Mouse (Mus musculus) heart, embryonic 15.5 days (tissue): ENCODE measurements around the gene Fam198b. TPM values are rescaled to one million over a fixed set of nuclear protein-coding genes. Genes with fewer than 3 reads are reported as not detected.

ENCODE experiments used
- ATAC-seq: fragments of 200-750 bp; cut with Nextera tagmentation; replicated peaks from 2 replicates; pipeline ENCODE4 v1.8.0; 2017; ENCODE audit warnings: low read depth, moderate TSS enrichment; ENCODE audit not compliant: insufficient number of reproducible peaks, insufficient read depth, low FRiP score
- H3K27ac ChIP-seq: fragments of 300-500 bp; sonication (generic); 2 replicates; pipeline ENCODE4 v1.5.1; 2015; ENCODE audit warnings: mild to moderate bottlenecking, inconsistent platforms
- H3K27me3 ChIP-seq: fragments of 300-500 bp; sonication (generic); 2 replicates; pipeline ENCODE4 v1.6.1; 2015; ENCODE audit warnings: inconsistent platforms
- H3K36me3 ChIP-seq: fragments of 300-500 bp; sonication (generic); 2 replicates; pipeline ENCODE4 v1.6.1; 2015; ENCODE audit warnings: mild to moderate bottlenecking, inconsistent platforms
- H3K4me1 ChIP-seq: fragments of 300-500 bp; sonication (generic); replicated peaks from 2 replicates; pipeline ENCODE4 v1.6.1; 2015; ENCODE audit warnings: inconsistent platforms
- H3K4me2 ChIP-seq: fragments of 300-500 bp; sonication (generic); 2 replicates; pipeline ENCODE4 v1.6.1; 2015; ENCODE audit warnings: inconsistent platforms, mild to moderate bottlenecking, moderate library complexity
- H3K4me3 ChIP-seq: fragments of 300-500 bp; sonication (generic); 2 replicates; pipeline ENCODE4 v1.5.1; 2015; ENCODE audit warnings: mild to moderate bottlenecking, inconsistent platforms
- H3K9ac ChIP-seq: fragments of 300-500 bp; sonication (generic); 2 replicates; pipeline ENCODE4 v1.6.1; 2015; ENCODE audit warnings: mild to moderate bottlenecking, inconsistent platforms
- H3K9me3 ChIP-seq: fragments of 300-500 bp; sonication (generic); replicated peaks from 2 replicates; pipeline ENCODE4 v1.6.1; 2016; ENCODE audit warnings: inconsistent platforms
- WGBS: fragments of 180-500 bp; shearing (Covaris S2); methylation state at CpG from one replicate; pipeline ENCODE4 v1.1.7; 2015; ENCODE audit warnings: mixed read lengths; 5-methylcytosine and 5-hydroxymethylcytosine counted together
- polyA plus RNA-seq: library from polyadenylated mRNA; unstranded; fragments of >200 nt; fragmentation: Nextera tagmentation; extraction: Ambion mirVana; gene quantifications from 2 replicates; pipeline ENCODE4 v1.2.1, GENCODE M21; 2015

The Fam198b gene
- polyA plus RNA-seq, 1 experiment from 2014 or later, result 64.5 TPM

DNA sequence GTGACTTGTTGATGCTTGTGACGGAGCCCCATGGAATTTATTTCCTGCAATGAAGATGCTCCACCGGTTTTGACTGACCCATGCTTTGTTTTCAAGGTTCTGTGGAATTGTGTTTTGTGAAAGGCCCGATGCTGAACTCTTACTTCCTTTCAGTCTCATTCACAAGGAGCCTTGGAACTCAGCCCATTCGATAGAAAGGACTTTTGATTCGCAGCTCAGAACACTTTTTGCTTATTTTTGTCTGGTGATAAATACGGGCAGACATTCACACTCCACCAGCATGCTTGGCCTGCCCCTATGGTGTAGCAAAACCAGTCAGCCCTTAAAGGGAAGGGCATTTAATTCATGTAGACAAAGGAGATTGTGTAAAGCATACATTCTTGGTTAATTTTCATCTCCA, 19.5 kb downstream of the Fam198b start:
- H3K9me3 ChIP-seq, result no peaks in the 10 kb centered on the region
- H3K4me1 ChIP-seq, result peaks cover 55% of the 10 kb centered on the region
- peaks cover 4% of the 10 kb centered on the region for H3K36me3 ChIP-seq
- no peak for ATAC-seq
- H3K9ac ChIP-seq, result no peak overlapping the region
- 39% methylated on average over 6 of the region's 6 CpGs for WGBS
- no peak overlapping the region for H3K4me2 ChIP-seq
- H3K27me3 ChIP-seq, result no peaks in the 10 kb centered on the region
- H3K4me3 ChIP-seq, result no peak overlapping the region
- H3K27ac ChIP-seq, result peak overlapping the region; percentile 68

DNA sequence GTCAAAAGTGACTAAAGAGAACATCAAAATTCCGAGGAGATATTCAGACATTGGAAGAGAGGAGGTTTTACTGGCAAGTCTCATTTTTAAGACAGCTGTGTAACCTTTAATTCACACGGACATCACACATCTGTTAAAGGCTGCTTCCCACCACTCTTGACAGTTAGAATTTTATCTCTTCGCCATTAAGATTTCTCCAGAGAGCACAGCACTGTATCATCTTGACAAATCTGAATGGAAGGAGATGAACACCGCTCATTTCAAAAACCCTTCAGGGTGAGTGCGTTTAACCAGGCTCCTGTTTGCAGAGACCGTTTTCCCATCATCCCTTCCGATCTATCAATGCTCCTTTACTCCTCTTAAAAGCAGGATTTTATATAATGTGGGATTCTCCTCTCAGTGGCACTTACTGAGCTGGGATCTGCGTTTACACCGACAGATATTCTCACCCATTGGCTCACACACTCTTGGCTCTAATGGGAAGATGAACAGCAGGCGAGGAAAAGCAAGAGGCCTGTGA, 20.0 kb downstream of the Fam198b start:
- H3K27me3 ChIP-seq, result no peaks in the 10 kb centered on the region
- 67% methylated on average over 10 of the region's 10 CpGs for WGBS
- H3K9ac ChIP-seq, result no peak overlapping the region
- H3K4me1 ChIP-seq, result peaks cover 55% of the 10 kb centered on the region
- no peak overlapping the region for H3K4me2 ChIP-seq
- ATAC-seq, result no peak
- peak overlapping the region; percentile 68 for H3K27ac ChIP-seq
- H3K36me3 ChIP-seq, result peaks cover 7% of the 10 kb centered on the region
- no peak overlapping the region for H3K4me3 ChIP-seq
- no peaks in the 10 kb centered on the region for H3K9me3 ChIP-seq

GRCm38 (mm10) chr3:79905397-79905796, 21.1 kb downstream of the Fam198b start:
- Histone ChIP-seq H3K9ac (no peak overlapping the region), H3K4me1 (peaks cover 49% of the 10 kb centered on the region), H3K9me3 (no peaks in the 10 kb centered on the region)

DNA sequence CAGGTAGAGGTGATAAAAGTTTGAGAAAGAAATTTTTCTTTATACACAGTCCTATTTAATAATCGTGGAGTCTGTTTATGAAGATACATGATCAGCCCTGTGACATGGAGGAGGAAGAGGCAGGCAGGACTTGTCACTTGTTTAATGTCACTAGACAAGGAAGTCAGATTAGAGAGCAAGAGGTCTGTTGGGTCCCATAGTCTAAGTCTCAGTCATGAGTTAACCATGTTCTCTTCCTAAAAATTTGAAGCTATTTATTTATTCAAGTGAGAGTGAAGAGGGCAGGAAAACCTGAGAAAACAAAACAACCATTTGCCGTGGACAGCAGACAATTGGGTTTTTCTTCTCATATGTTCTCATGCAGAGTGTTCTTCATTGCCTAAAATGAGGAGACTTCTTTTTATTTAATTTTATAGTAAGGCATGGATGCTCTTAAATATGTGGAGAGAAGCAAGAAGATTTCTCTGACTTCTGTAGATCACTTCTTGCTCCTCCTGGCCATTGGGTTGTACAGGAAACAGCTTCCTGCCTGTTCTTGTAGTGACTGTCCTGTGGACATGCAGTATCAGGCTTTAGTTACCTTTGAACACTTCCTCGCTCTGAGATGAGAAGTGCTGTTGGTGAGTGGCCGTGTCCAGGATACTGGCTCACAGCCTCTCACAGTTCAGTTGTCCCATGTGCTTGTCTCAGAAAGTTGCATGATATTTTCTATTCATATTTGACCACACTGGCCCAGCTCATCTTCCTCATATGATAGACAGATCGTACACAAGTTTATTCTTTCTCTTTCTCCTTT, 22.1 kb downstream of the Fam198b start:
- Histone ChIP-seq H3K4me1 (peaks cover 44% of the 10 kb centered on the region), H3K27me3 (no peaks in the 10 kb centered on the region), H3K27ac (peak overlapping the region; percentile 66), H3K4me3 (no peak overlapping the region), H3K9ac (no peak overlapping the region), H3K9me3 (no peaks in the 10 kb centered on the region), H3K4me2 (peak overlapping the region; percentile 8; the same call in 1 of the 2 replicates), H3K36me3 (peaks cover 14% of the 10 kb centered on the region)
- WGBS, result 59% methylated on average over 5 of the region's 5 CpGs
- ATAC-seq, result no peak; the same call in 1 of the 2 replicates

More at GRCm38 (mm10) chr3:79905397-79905796, 21.1 kb downstream of the Fam198b start:
- Histone ChIP-seq H3K27ac (no peak overlapping the region), H3K27me3 (no peaks in the 10 kb centered on the region), H3K36me3 (peaks cover 13% of the 10 kb centered on the region), H3K4me3 (no peak overlapping the region), H3K4me2 (no peak overlapping the region)
- no peak for ATAC-seq

DNA sequence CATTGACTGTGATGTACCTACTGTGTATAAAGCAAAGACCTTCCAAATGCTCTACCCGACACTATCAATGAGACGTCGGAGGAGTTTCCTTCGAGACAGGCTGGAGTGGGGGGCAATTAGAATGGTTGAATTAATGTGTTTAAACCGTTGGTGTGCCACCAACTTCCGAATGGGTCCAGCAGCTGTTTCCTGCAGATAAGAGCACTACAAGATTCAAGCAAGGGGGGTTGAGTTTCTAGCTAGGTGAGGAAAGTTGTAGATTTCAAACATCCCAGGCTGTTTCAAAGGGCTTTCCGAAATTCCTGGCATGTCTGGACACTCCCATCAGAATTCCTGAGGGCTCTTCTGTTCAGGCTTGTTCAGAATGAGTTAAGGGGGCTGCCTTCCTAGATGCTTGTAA, 22.9 kb downstream of the Fam198b start:
- 18% methylated on average over 7 of the region's 7 CpGs for WGBS
- Histone ChIP-seq H3K9me3 (no peaks in the 10 kb centered on the region), H3K4me1 (peaks cover 42% of the 10 kb centered on the region), H3K27me3 (no peaks in the 10 kb centered on the region), H3K4me3 (no peak overlapping the region), H3K27ac (peak overlapping the region; percentile 66), H3K4me2 (peak overlapping the region; percentile 8; the same call in 1 of the 2 replicates), H3K9ac (no peak overlapping the region), H3K36me3 (peaks cover 15% of the 10 kb centered on the region)
- no peak; the same call in 1 of the 2 replicates for ATAC-seq

DNA sequence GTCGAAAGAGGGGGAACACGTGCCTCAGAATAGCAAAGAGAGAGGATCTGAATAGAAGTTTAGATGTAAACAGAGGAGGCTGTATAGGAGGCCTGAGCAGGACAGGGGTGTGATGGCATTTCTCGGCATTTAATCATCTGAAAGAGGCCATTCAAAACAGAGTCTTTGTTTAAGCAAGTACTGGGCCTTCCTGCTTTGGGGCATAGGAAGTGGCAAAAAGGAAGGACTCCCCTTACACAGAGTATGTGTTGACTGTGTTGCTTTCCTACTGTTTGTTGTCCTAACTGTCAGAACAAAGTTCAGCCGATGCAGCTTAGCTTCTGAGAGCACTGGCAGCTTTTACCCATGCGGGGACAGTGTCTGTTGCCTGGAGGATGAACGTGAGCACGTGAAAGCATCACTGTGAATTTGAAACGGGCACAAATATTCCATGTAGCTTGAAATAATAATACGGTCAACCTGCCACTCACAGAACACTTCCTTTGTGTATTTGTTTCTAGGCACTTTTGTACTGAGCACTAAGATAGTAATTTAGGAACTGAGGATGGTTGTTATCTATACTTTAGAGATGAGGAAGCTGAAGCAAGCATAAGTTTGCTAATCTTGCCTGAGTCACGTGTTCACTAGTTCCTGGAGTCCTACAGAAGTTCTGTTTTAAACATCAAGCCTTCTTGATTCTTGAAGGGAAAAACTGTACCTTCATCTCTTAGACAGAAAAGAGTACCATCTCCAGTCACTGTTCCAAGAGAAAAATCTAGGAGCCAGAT, 26.2 kb downstream of the Fam198b start:
- Histone ChIP-seq H3K27me3 (no peaks in the 10 kb centered on the region), H3K4me3 (no peak overlapping the region), H3K9me3 (no peaks in the 10 kb centered on the region), H3K9ac (no peak overlapping the region), H3K4me1 (peaks cover 29% of the 10 kb centered on the region), H3K27ac (0 out of 2 replicates have a peak overlapping the region, but pooled peaks have one; percentile 15), H3K36me3 (peaks cover 24% of the 10 kb centered on the region), H3K4me2 (no peak overlapping the region)
- ATAC-seq, result no peak
- 59% methylated on average over 10 of the region's 10 CpGs for WGBS

GRCm38 (mm10) chr3:79911166-79911565, 26.8 kb downstream of the Fam198b start:
- no peaks in the 10 kb centered on the region for H3K9me3 ChIP-seq
- no peak for ATAC-seq
- H3K27me3 ChIP-seq, result no peaks in the 10 kb centered on the region
- H3K4me1 ChIP-seq, result peaks cover 29% of the 10 kb centered on the region
- 70% methylated on average over 3 of the region's 3 CpGs for WGBS
- H3K4me3 ChIP-seq, result no peak overlapping the region
- no peak overlapping the region for H3K4me2 ChIP-seq
- no peak overlapping the region for H3K27ac ChIP-seq
- no peak overlapping the region for H3K9ac ChIP-seq
- H3K36me3 ChIP-seq, result peaks cover 29% of the 10 kb centered on the region

DNA sequence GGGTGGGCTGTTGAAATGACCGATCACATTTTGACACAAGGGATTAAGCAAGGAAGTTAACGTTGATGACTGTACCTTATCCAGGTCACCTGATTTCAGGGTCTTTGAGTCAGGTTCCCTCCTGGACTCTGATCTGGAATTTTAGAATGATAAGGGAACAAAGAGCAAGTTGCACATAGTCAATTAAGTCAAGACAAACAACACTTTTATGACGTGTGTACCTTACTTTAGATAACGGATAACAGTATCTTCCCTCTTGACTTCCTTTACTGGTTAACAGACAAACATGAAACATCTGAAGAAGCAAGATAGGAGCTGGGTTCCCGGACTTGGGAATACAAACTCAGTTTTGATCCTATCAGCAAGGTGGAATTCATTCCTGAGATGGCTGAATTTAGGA, 29.7 kb downstream of the Fam198b start:
- Histone ChIP-seq H3K9me3 (no peaks in the 10 kb centered on the region), H3K9ac (no peak overlapping the region), H3K27me3 (no peaks in the 10 kb centered on the region), H3K4me1 (peaks cover 14% of the 10 kb centered on the region), H3K36me3 (peaks cover 39% of the 10 kb centered on the region; the same call in 1 of the 2 replicates), H3K27ac (no peak overlapping the region), H3K4me2 (no peak overlapping the region), H3K4me3 (no peak overlapping the region)
- no peak for ATAC-seq
- 44% methylated on average over 5 of the region's 5 CpGs for WGBS

DNA sequence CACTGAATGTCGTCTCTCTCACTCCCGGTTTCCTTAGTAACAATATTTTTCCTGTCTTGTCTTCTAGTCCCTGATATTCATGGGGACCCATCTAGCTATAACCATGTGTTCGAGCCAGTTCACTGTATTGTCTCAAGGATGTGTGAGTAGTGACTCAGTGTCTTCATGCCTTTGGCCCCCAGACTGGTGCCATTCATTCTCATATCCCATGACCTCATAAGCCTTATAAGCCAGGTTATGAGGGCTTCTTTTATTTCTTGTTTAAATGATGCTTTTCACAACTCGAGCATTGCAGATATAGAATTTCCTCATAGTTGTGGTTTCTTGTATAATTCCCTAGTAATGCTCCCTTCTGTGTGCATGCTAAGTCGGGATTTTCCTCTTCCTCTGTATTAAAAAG, 31.9 kb downstream of the Fam198b start:
- Histone ChIP-seq H3K4me1 (peaks cover 14% of the 10 kb centered on the region), H3K9me3 (no peaks in the 10 kb centered on the region), H3K27me3 (no peaks in the 10 kb centered on the region), H3K9ac (no peak overlapping the region), H3K4me3 (no peak overlapping the region), H3K4me2 (no peak overlapping the region), H3K36me3 (peaks cover 29% of the 10 kb centered on the region; the same call in 1 of the 2 replicates), H3K27ac (no peak overlapping the region)
- 85% methylated on average over 5 of the region's 5 CpGs for WGBS
- ATAC-seq, result no peak

DNA sequence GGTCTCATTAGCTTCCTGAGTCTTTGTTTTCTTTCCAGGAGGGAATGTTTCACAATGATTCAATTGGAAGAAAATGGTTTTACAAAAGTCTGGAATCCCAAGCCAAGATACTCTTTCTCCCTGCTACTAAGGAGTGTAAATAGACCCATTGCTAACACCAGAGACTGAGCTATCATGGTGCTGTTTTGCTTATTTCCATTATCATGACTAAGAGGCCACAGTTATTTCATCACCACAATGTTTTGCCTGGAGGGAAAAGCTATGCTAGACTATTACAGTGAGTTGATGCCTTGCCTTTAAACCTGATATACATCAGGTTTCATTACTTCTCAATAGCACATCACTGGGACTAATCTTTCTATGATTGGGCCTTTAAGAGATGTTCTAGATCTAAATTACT, 34.4 kb downstream of the Fam198b start:
- Histone ChIP-seq H3K4me1 (peaks cover 24% of the 10 kb centered on the region), H3K27me3 (no peaks in the 10 kb centered on the region)
- no peak for ATAC-seq

GRCm38 (mm10) chr3:79925950-79926697, 41.8 kb downstream of the Fam198b start:
- ATAC-seq, result no peak
- H3K4me1 ChIP-seq, result peaks cover 41% of the 10 kb centered on the region
- H3K36me3 ChIP-seq, result no peaks in the 10 kb centered on the region
- no peak overlapping the region for H3K4me3 ChIP-seq
- H3K27me3 ChIP-seq, result no peaks in the 10 kb centered on the region
- no peaks in the 10 kb centered on the region for H3K9me3 ChIP-seq
- no peak overlapping the region for H3K4me2 ChIP-seq
- 70% methylated on average over 5 of the region's 5 CpGs for WGBS
- H3K9ac ChIP-seq, result no peak overlapping the region
- H3K27ac ChIP-seq, result peak overlapping the region; percentile 49

More for the DNA sequence above, 34.4 kb downstream of the Fam198b start:
- H3K36me3 ChIP-seq, result peaks cover 19% of the 10 kb centered on the region; the same call in 1 of the 2 replicates
- no peak overlapping the region for H3K9ac ChIP-seq
- no peak overlapping the region for H3K4me3 ChIP-seq
- H3K27ac ChIP-seq, result no peak overlapping the region
- H3K4me2 ChIP-seq, result no peak overlapping the region
- no peaks in the 10 kb centered on the region for H3K9me3 ChIP-seq
